Mouse (Mus musculus): ENCODE measurements around the gene St6galnac5. TPM values are rescaled to one million over a fixed set of nuclear protein-coding genes. Genes with fewer than 3 reads are reported as not detected.
A peak's percentile ranks its signal among the peaks of the same experiment; 100 is the strongest.

Gene St6galnac5
- polyA plus RNA-seq, 1 experiment from 2014 or later = 0.67 TPM

- in situ Hi-C loops (cut with MboI; ENCODE audit: low pct_unique_long_range_greater_than_20kb) = loop anchor here (10.0 kb wide), 1 partner anchor 674 kb away; no protein-coding TSS in a partner anchor
- H3K27me3 ChIP-seq = peaks cover 21% of the 10 kb centered on the region
- POLR2A ChIA-PET = interaction anchor here (0.7 to 0.9 kb wide), 2 partner anchors 9 to 42 kb away, joined by 3 to 4 read pairs; no protein-coding TSS in a partner anchor
These were observed 1.6 kb downstream of the St6galnac5 start for GRCm38 (mm10) chr3:152980431-152980830.

GRCm38 (mm10) chr3:152979481-152980092 is 2.5 kb downstream of the St6galnac5 start:
- TF ChIP-seq CTCF (IDR thresholded peaks at IDR 0.05) = no peak
- ChIA-PET POLR2A (interaction anchor here (0.9 kb wide), 1 partner anchor 8 kb away, joined by 3 read pairs; no protein-coding TSS in a partner anchor), CTCF (interaction anchor here (0.7 to 1.8 kb wide), 6 partner anchors 9 to 522 kb away, joined by 3 to 9 read pairs (median 4); no protein-coding TSS in a partner anchor)
- H3K27me3 ChIP-seq = peaks cover 21% of the 10 kb centered on the region
- ATAC-seq (no peak), DNase-seq (ENCODE audit: low read depth, low spot score) (no peak)
- in situ Hi-C loops (cut with MboI; ENCODE audit: low pct_unique_long_range_greater_than_20kb) = loop anchor here (10.0 kb wide), 1 partner anchor 675 kb away; no protein-coding TSS in a partner anchor

More at GRCm38 (mm10) chr3:152980431-152980830, 1.6 kb downstream of the St6galnac5 start:
- ATAC-seq = peak; percentile 79
- TF ChIP-seq CTCF (IDR thresholded peaks at IDR 0.05) = no peak
- CTCF ChIA-PET = interaction anchor here (0.7 to 1.8 kb wide), 8 partner anchors 10 to 521 kb away, joined by 3 to 9 read pairs (median 4); no protein-coding TSS in a partner anchor
- peak; percentile 83 for DNase-seq (ENCODE audit: low read depth, low spot score)

- POLR2A ChIA-PET = interaction anchor here (0.8 kb wide), 1 partner anchor 9 kb away, joined by 3 read pairs; no protein-coding TSS in a partner anchor
- in situ Hi-C loops (cut with MboI; ENCODE audit: low pct_unique_long_range_greater_than_20kb) = loop anchor here (25.0 kb wide), 1 partner anchor 184 kb away; no protein-coding TSS in a partner anchor
- H3K27me3 ChIP-seq = no peaks in the 10 kb centered on the region
- TF ChIP-seq CTCF (IDR thresholded peaks at IDR 0.05) = no peak
- DNase-seq (ENCODE audit: low read depth, low spot score) (no peak), ATAC-seq (peak; percentile 69)
- CTCF ChIA-PET = interaction anchor here (0.9 to 3.2 kb wide), 4 partner anchors 9 to 26 kb away, joined by 3 to 9 read pairs (median 6); no protein-coding TSS in a partner anchor
These were observed 10.7 kb downstream of the St6galnac5 start for GRCm38 (mm10) chr3:152971373-152971772.

GRCm38 (mm10) chr3:152969774-152970347 is 12.2 kb downstream of the St6galnac5 start:
- in situ Hi-C loops (cut with MboI; ENCODE audit: low pct_unique_long_range_greater_than_20kb) = loop anchor here (25.0 kb wide), 1 partner anchor 183 kb away; no protein-coding TSS in a partner anchor
- no peak for ATAC-seq
- TF ChIP-seq CTCF (IDR thresholded peaks at IDR 0.05) = no peak
- ChIA-PET POLR2A (interaction anchor here (0.6 kb wide), 1 partner anchor 432 kb away, joined by 3 read pairs; no protein-coding TSS in a partner anchor), CTCF (interaction anchor here (0.9 to 3.2 kb wide), 4 partner anchors 10 to 146 kb away, joined by 3 to 9 read pairs (median 5); no protein-coding TSS in a partner anchor)
- DNase-seq (ENCODE audit: low read depth, low spot score) = no peak
- no peaks in the 10 kb centered on the region for H3K27me3 ChIP-seq

- ATAC-seq = no peak
- CTCF ChIA-PET = interaction anchor here (1.2 to 2.2 kb wide), 3 partner anchors 10 to 18 kb away, joined by 3 to 5 read pairs (median 5); no protein-coding TSS in a partner anchor
- DNase-seq (ENCODE audit: low read depth, low spot score) = no peak
- TF ChIP-seq CTCF (IDR thresholded peaks at IDR 0.05) = no peak
- POLR2A ChIA-PET = no interaction called here
- H3K27me3 ChIP-seq = no peaks in the 10 kb centered on the region
- in situ Hi-C loops (cut with MboI; ENCODE audit: low pct_unique_long_range_greater_than_20kb) = loop anchor here (25.0 kb wide), 1 partner anchor 175 kb away; no protein-coding TSS in a partner anchor
These were observed 20.1 kb downstream of the St6galnac5 start for GRCm38 (mm10) chr3:152961855-152962376.

GRCm38 (mm10) chr3:152958358-152959150 is 23.5 kb downstream of the St6galnac5 start:
- ChIA-PET CTCF (interaction anchor here (1.0 to 1.9 kb wide), 11 partner anchors 10 to 198 kb away, joined by 3 to 9 read pairs (median 4); no protein-coding TSS in a partner anchor), POLR2A (interaction anchor here (0.6 kb wide), 1 partner anchor 53 kb away, joined by 4 read pairs; no protein-coding TSS in a partner anchor)
- no peaks in the 10 kb centered on the region for H3K27me3 ChIP-seq
- no peak for ATAC-seq
- in situ Hi-C loops (cut with MboI; ENCODE audit: low pct_unique_long_range_greater_than_20kb) = loop anchor here (25.0 kb wide), 1 partner anchor 171 kb away; no protein-coding TSS in a partner anchor
- peak; percentile 88 for TF ChIP-seq CTCF (IDR thresholded peaks at IDR 0.05)
- peak; percentile 50 for DNase-seq (ENCODE audit: low read depth, low spot score)

GRCm38 (mm10) chr3:152956771-152957170 is 25.3 kb downstream of the St6galnac5 start:
- H3K27me3 ChIP-seq = no peaks in the 10 kb centered on the region
- ChIA-PET POLR2A (no interaction called here), CTCF (no interaction called here)
- ATAC-seq (no peak), DNase-seq (ENCODE audit: low read depth, low spot score) (no peak)
- TF ChIP-seq CTCF (IDR thresholded peaks at IDR 0.05) = no peak
- in situ Hi-C loops (cut with MboI; ENCODE audit: low pct_unique_long_range_greater_than_20kb) = loop anchor here (25.0 kb wide), 1 partner anchor 169 kb away; no protein-coding TSS in a partner anchor

- POLR2A ChIA-PET = no interaction called here
- TF ChIP-seq CTCF (IDR thresholded peaks at IDR 0.05) = no peak
- ATAC-seq (no peak), DNase-seq (ENCODE audit: low read depth, low spot score) (no peak)
- no peaks in the 10 kb centered on the region for H3K27me3 ChIP-seq
- in situ Hi-C loops (cut with MboI; ENCODE audit: low pct_unique_long_range_greater_than_20kb) = loop anchor here (25.0 kb wide), 1 partner anchor 169 kb away; no protein-coding TSS in a partner anchor
- CTCF ChIA-PET = no interaction called here
These were observed 26.0 kb downstream of the St6galnac5 start for GRCm38 (mm10) chr3:152956038-152956437.

Measured in Patski (cell line).